Mouse (Mus musculus) embryonic fibroblast, embryonic 13.5 days (primary cell): ENCODE data around the gene Pepd. TPM values are rescaled to one million over a fixed set of nuclear protein-coding genes. Genes with fewer than 3 reads are reported as not detected.

Experiments used
- H3K27ac ChIP-seq: 2 replicates; pipeline ENCODE4 v1.5.1; 2012; ENCODE audit warnings: low read length, control low read depth, inconsistent platforms; ENCODE audit not compliant: insufficient read depth
- H3K4me1 ChIP-seq: 2 replicates; pipeline ENCODE4 v1.6.1; 2011; ENCODE audit warnings: low read length; ENCODE audit not compliant: control insufficient read depth, insufficient read depth
- H3K4me3 ChIP-seq: 2 replicates; pipeline ENCODE4 v1.5.1; 2011; ENCODE audit warnings: mild to moderate bottlenecking, control low read depth, low read length; ENCODE audit not compliant: insufficient read depth
- CTCF ChIP-seq: IDR thresholded peaks from 2 replicates; pipeline ENCODE4 v1.5.1; 2011; ENCODE audit warnings: mild to moderate bottlenecking, control low read depth, low read length, moderate library complexity, borderline replicate concordance; ENCODE audit not compliant: insufficient read depth
- POLR2A ChIP-seq: IDR thresholded peaks from 2 replicates; pipeline ENCODE4 v1.6.1; 2011; ENCODE audit warnings: low read depth, mild to moderate bottlenecking, control low read depth, low read length, moderate library complexity
- polyA plus RNA-seq: library from polyadenylated mRNA; stranded (reverse); fragments of >200 nt; gene quantifications from 2 replicates; pipeline ENCODE4 v1.2.4, GENCODE M21; 2011; ENCODE audit warnings: low read depth; ENCODE audit not compliant: missing spikeins, insufficient read length

Pepd gene
- polyA plus RNA-seq, 1 experiment: 20.7 TPM

DNA sequence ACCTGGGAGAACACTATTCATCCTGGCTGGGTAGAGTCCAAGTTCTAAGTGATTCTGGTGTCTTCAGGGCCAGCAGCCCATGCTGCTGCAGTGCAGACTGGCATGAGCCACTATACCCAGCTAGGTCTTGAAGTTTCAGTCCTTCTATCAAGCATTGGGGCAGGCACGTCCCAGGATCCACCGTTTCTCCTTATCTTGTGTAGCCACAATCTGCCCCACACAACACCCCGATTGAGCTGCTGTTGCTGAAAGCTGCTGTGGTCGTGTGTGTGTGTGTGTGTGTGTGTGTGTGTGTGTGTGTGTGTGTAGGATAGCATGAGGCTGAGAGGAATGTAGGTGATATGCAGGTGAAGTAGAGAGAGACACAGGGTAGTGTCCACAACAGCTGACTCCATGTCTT is 123.4 kb downstream of the Pepd start:
- no peak overlapping the region; the same call in 1 of the 2 replicates for H3K27ac ChIP-seq
- no peak for TF ChIP-seq CTCF
- no peak for TF ChIP-seq POLR2A
- no peak overlapping the region for H3K4me3 ChIP-seq
- peaks cover 5% of the 10 kb centered on the region; the same call in 1 of the 2 replicates for H3K4me1 ChIP-seq

DNA sequence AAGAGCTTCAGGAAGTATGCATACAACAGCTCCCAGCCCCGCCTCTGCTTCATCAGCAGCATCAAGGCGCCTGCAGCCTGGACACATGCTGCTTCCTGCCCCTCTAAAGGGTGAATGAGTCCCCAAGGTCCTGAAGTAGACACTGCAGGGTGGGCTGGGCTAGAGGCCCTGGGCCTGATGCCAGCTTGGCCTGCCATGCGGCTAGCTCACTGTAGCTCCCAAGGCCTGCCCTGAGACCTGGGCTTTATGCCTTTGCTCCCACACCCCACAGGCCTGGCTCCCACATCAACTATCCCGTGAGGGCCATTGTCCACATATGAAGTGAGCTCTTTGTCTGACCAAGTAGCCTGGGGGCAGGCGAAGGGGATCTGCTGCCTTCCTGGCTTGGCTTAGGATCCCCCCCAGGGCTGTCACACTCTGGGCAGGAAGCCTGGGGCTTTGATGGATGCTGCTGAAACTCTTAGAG is 124.1 kb downstream of the Pepd start:
- no peak for TF ChIP-seq CTCF
- TF ChIP-seq POLR2A: no peak
- no peak overlapping the region for H3K27ac ChIP-seq
- H3K4me1 ChIP-seq: peaks cover 5% of the 10 kb centered on the region; the same call in 1 of the 2 replicates
- H3K4me3 ChIP-seq: no peak overlapping the region

DNA sequence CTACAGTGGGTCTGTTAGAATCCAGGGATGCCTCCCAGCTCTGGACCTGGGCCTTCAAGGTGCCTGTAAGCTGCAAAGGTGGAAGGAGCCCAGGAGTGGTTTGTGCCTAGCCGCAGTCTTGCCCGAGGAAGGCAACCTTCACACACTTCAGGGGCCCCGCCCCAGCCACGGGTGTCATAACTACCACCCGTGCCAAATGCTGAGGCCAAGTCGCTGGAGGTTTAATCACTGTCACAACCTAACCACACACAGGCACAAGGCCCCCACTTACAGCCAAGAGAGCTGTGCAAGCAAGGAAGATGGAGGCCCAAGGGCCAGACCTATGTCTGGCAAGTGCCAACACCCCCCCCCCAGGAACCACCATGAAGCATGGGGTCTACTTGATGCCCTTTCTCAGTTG is 125.2 kb downstream of the Pepd start:
- TF ChIP-seq POLR2A (no peak), CTCF (no peak)
- H3K27ac ChIP-seq: no peak overlapping the region

DNA sequence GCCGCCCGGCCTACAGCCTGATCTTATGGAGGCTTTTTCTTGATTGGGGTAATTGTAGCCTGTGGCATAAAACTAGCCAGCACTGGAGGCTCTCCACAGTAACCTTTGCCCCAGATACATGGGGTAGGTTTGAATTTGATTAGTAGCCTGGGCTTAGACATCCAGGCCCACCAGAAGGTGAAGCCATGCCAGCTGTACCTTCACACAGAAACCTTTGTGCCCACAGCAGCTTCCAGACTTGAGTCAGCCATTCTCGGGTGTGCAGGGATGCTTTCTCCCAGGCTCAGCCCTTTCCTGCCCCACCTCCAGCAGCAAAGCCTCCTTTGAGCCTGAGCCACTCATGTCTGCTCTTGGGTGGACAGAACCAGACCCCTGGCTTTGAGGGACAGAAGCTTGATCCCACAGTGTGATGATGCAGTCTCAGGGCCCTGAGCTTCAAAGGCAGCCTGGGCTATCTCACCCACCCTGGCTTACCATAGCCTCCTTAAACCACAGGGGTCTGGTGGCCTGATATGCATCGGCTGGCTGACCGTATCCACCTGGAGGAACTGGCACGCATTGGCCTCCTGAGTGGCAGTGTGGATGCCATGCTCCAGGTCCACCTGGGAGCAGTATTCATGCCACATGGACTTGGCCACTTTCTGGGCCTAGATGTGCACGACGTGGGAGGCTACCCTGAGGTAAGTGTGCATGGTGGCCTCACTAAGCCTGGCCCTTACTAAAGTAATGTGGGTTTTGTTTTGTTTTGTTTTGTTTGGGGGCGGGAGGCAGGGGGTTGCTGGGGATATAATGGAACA is 128.2 kb downstream of the Pepd start:
- TF ChIP-seq POLR2A (no peak), CTCF (no peak)
- H3K4me3 ChIP-seq: no peak overlapping the region
- peaks cover 5% of the 10 kb centered on the region; the same call in 1 of the 2 replicates for H3K4me1 ChIP-seq
- H3K27ac ChIP-seq: no peak overlapping the region

More for the DNA sequence above, 125.2 kb downstream of the Pepd start:
- H3K4me3 ChIP-seq: no peak overlapping the region
- peaks cover 5% of the 10 kb centered on the region; the same call in 1 of the 2 replicates for H3K4me1 ChIP-seq

DNA sequence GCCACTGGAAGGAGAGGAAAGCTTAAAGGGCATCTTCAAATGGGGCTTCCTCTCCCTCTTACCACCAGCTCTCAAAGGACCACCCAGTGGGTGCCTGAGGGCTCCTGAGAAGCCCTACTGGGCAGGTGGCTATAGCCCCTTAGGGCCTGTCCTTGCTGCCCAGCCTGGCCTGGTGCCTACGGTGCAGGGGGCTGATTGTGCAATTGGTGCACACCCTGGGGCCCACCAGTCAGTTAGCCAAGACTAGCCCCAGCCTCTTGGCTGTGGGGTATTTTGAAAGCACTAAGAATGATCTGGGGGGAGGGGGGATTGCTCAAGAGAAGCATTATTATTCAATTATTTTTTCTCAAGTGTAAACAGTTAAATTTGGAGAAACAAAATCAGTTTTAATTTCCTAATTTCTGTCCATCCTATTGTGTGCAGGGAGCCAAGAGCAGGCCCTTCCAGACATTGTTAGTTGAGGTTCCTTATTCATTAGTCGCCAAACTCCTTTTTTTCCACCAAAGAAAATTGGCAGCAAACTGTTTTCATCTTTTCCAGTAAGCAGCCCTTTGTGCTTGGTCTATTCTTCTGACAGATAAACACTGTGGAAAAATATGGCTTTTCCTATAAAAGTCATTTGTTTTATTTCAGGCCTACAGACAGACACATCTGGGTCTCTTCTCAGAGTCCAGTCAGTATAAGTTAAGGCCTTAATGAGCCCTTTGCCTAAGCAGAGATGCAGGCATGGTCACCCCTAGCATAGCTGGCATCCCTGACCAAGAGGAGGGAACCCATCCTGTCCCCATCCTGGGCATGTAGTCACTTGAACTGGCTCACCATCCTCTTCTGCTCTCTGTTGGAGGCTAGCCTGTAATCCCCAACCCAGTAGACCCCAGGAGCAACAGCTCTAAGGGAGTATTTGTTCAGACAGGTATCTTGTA is 129.4 kb downstream of the Pepd start:
- H3K27ac ChIP-seq: no peak overlapping the region
- no peaks in the 10 kb centered on the region for H3K4me1 ChIP-seq
- no peak for TF ChIP-seq CTCF
- TF ChIP-seq POLR2A: no peak
- H3K4me3 ChIP-seq: no peak overlapping the region

DNA sequence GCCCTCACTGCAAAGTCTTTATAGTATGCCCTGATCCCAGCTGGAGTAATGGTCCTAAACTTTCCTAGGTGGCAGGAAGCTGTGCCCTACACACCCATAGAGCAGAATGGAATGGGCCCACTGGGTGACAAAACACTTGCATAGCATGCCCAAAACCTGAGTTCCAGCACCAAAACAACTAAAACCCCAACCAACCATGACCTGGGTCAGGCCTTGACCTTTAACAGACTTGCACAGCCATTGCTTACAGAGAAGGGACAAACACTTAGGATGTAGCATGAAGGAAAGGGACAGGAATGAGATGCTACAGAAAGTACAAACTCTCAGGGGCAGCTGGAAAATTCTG is 130.0 kb downstream of the Pepd start:
- H3K4me1 ChIP-seq: no peaks in the 10 kb centered on the region
- no peak for TF ChIP-seq POLR2A
- no peak for TF ChIP-seq CTCF
- H3K4me3 ChIP-seq: no peak overlapping the region
- H3K27ac ChIP-seq: no peak overlapping the region

DNA sequence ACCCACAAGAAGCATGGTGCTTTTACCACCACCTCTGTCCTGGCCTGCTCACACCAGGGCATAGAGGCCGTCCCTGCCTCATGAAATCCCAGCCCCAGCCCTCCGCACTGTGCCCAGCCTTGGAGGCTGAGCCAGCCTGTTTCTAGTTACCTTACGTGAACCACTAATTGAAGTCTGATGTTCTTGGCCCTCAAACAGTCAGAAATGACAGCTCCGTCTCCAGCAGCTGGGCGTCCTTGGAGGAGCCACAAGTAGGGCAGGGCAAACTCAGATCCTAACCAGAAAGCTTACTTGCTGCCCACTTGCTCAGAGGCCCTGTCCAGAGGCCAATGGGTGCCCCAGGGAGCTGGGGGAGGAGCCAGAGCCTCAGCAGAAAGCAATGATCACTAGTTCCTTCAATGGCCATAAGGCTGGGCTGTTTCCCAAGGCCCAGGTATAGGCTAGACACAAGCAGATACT is 130.6 kb downstream of the Pepd start:
- Histone ChIP-seq H3K27ac (no peak overlapping the region), H3K4me3 (no peak overlapping the region), H3K4me1 (no peaks in the 10 kb centered on the region)
- TF ChIP-seq CTCF (no peak), POLR2A (no peak)

DNA sequence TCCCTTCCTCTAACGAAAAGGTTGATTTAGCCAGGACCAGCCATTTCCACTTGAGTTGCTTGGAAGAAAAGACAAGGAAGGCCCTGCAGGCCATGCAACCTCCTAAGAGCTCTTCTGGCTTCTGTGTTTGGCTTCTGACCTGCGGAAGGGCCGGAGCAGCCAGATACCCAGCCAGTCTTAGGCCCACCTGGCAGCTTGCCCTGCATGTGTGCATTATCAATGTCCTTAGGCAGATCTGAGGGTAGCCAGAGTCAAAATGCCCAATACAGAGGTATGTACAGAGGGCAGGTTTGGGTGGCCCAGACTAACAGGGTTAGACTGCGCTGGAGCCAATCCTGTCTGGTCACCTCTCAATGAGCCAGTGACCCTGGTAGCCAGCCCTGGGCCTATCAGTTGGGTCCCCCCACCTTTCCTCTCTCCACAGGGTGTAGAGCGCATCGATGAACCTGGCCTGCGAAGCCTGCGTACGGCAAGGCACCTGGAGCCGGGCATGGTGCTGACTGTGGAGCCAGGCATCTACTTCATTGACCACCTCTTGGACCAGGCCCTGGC is 131.2 kb downstream of the Pepd start:
- no peaks in the 10 kb centered on the region for H3K4me1 ChIP-seq
- H3K27ac ChIP-seq: no peak overlapping the region
- TF ChIP-seq CTCF (no peak), POLR2A (no peak)
- H3K4me3 ChIP-seq: no peak overlapping the region

DNA sequence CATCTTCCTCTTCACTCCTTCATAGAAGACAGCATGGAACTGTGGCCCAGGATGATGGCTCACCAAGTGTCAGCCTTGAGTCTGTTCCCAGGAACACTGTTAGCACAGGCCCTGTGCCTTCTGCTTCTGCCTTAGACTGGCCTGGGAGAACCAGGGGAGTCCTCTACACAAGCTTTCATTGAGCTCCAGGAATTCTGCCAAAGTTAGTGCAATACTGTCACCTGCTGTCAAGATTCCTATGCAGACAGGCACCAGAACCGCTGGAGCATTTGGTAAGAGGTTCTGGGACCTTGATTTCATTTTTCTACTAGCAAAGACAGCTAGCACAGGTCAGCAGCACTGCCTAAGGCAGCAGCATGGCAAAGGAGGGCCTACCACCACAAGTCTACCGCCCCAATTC is 132.5 kb downstream of the Pepd start:
- Histone ChIP-seq H3K4me3 (no peak overlapping the region), H3K4me1 (no peaks in the 10 kb centered on the region), H3K27ac (no peak overlapping the region)
- TF ChIP-seq CTCF (no peak), POLR2A (no peak)

DNA sequence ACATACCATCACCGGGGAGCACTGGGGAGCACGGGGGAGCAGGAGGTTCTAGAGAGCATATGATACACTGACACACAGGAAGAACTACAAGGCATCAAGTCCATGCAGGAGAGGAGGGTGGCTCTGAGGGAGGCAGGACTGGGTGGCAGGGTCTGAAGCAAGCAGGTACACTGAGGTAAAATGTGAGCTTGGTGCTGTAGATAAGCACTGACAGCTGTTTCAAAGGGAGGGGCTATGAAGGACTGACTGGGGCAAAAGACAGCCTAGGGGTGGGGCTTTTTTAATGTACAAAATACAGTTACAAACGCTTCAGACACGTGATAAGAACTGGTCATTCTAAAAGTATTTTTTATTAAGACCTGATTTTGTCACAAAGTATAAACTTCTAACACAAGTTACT is 133.9 kb downstream of the Pepd start:
- H3K27ac ChIP-seq: no peak overlapping the region
- H3K4me1 ChIP-seq: no peaks in the 10 kb centered on the region
- no peak for TF ChIP-seq POLR2A
- no peak for TF ChIP-seq CTCF
- no peak overlapping the region for H3K4me3 ChIP-seq
